Mouse (Mus musculus): ENCODE results near the gene 3830417A13Rik. TPM values are rescaled to one million over a fixed set of nuclear protein-coding genes. Genes with fewer than 3 reads are reported as not detected.

Gene 3830417A13Rik
- total RNA-seq (2017): not detected in 2 replicates

- no peak for ATAC-seq (ENCODE audit: extremely low read depth, insufficient number of reproducible peaks, low FRiP score, poor library complexity, severe bottlenecking)
These were observed at the start of gene 3830417A13Rik for GRCm38 (mm10) chrX:64173248-64173647. TSS of gene 3830417A13Rik (plus strand) at chrX:64173548.

GRCm38 (mm10) chrX:64152098-64152497 is 21.2 kb upstream of the 3830417A13Rik start, which contains the start of gene Gm6760:
TSS of gene Gm6760 (minus strand) at chrX:64152198.
- ATAC-seq (ENCODE audit: extremely low read depth, insufficient number of reproducible peaks, low FRiP score, poor library complexity, severe bottlenecking): no peak

GRCm38 (mm10) chrX:64181246-64181645 is 7.9 kb downstream of the 3830417A13Rik start:
- no peak for ATAC-seq (ENCODE audit: extremely low read depth, insufficient number of reproducible peaks, low FRiP score, poor library complexity, severe bottlenecking)

Other genes with a start within 250 kb of the 3830417A13Rik start
- gene Gm6760, start 21.4 kb upstream of the 3830417A13Rik start, total RNA-seq (2017): not detected in 2 replicates
- gene Slitrk4, start 103.4 kb downstream of the 3830417A13Rik start, total RNA-seq (2017): not detected in 2 replicates

All from neutrophil, adult 5-6 weeks (primary cell).